Mouse (Mus musculus): ENCODE measurements at regions not wholly inside any gene's neighbourhood (a gene's known extent, or its start where the extent isn't known, plus 50 kb on each side); places are given as distances from the start of the nearest gene placed in this dataset.

GRCm38 (mm10) chr5:111877165-111877793 lies 143.6 kb downstream of the Gm26897 start:
- H3K27ac ChIP-seq (replicated peaks) = peak overlapping the region; percentile 50
- H3K9ac ChIP-seq (replicated peaks) = no peak overlapping the region
- H3K4me3 ChIP-seq = no peak overlapping the region
- no peak overlapping the region for H3K4me2 ChIP-seq (replicated peaks)
- H3K4me1 ChIP-seq = peaks cover 13% of the 10 kb centered on the region
- H3K9me3 ChIP-seq = peaks cover 3% of the 10 kb centered on the region; the same call in 1 of the 2 replicates
- WGBS = 1% methylated on average over 8 of the region's 8 CpGs
- no peaks in the 10 kb centered on the region for H3K27me3 ChIP-seq
- H3K36me3 ChIP-seq = no peaks in the 10 kb centered on the region
- peak; percentile 76 for ATAC-seq (replicated peaks)

GRCm38 (mm10) chr5:111879044-111879443 lies 145.3 kb downstream of the Gm26897 start:
- Histone ChIP-seq H3K27ac (replicated peaks) (no peak overlapping the region), H3K9me3 (no peaks in the 10 kb centered on the region), H3K36me3 (no peaks in the 10 kb centered on the region), H3K4me3 (no peak overlapping the region), H3K4me2 (replicated peaks) (no peak overlapping the region), H3K4me1 (peaks cover 13% of the 10 kb centered on the region), H3K27me3 (no peaks in the 10 kb centered on the region), H3K9ac (replicated peaks) (no peak overlapping the region)
- ATAC-seq (replicated peaks) = no peak

GRCm38 (mm10) chr5:111880268-111880667 lies 146.5 kb downstream of the Gm26897 start:
- Histone ChIP-seq H3K4me2 (replicated peaks) (no peak overlapping the region), H3K9ac (replicated peaks) (no peak overlapping the region), H3K4me1 (peaks cover 13% of the 10 kb centered on the region), H3K4me3 (no peak overlapping the region), H3K27me3 (no peaks in the 10 kb centered on the region), H3K9me3 (no peaks in the 10 kb centered on the region), H3K36me3 (no peaks in the 10 kb centered on the region), H3K27ac (replicated peaks) (no peak overlapping the region)
- no peak for ATAC-seq (replicated peaks)
- 79% methylated on average over 2 of the region's 2 CpGs for WGBS

- H3K36me3 ChIP-seq = no peaks in the 10 kb centered on the region
These were observed 147.8 kb downstream of the Gm26897 start for GRCm38 (mm10) chr5:111881517-111881916.

GRCm38 (mm10) chr5:111887281-111887680 lies 153.6 kb downstream of the Gm26897 start:
- no peak overlapping the region for H3K4me2 ChIP-seq (replicated peaks)
- H3K36me3 ChIP-seq = no peaks in the 10 kb centered on the region
- no peaks in the 10 kb centered on the region for H3K27me3 ChIP-seq
- no peak for ATAC-seq (replicated peaks)
- no peaks in the 10 kb centered on the region for H3K9me3 ChIP-seq
- H3K4me3 ChIP-seq = no peak overlapping the region
- no peak overlapping the region for H3K9ac ChIP-seq (replicated peaks)
- 82% methylated on average over 4 of the region's 4 CpGs for WGBS
- H3K4me1 ChIP-seq = peaks cover 21% of the 10 kb centered on the region
- H3K27ac ChIP-seq (replicated peaks) = no peak overlapping the region

More at GRCm38 (mm10) chr5:111881517-111881916, 147.8 kb downstream of the Gm26897 start:
- H3K27me3 ChIP-seq = no peaks in the 10 kb centered on the region
- H3K9ac ChIP-seq (replicated peaks) = no peak overlapping the region
- H3K4me3 ChIP-seq = no peak overlapping the region
- no peak overlapping the region for H3K4me2 ChIP-seq (replicated peaks)
- ATAC-seq (replicated peaks) = no peak
- H3K4me1 ChIP-seq = peaks cover 19% of the 10 kb centered on the region
- 32% methylated on average over 5 of the region's 5 CpGs for WGBS
- H3K27ac ChIP-seq (replicated peaks) = no peak overlapping the region
- H3K9me3 ChIP-seq = no peaks in the 10 kb centered on the region

GRCm38 (mm10) chr5:111890800-111891199 lies 157.1 kb downstream of the Gm26897 start:
- WGBS = 50% methylated on average over 7 of the region's 7 CpGs
- no peaks in the 10 kb centered on the region for H3K27me3 ChIP-seq
- H3K4me1 ChIP-seq = peaks cover 47% of the 10 kb centered on the region
- no peaks in the 10 kb centered on the region for H3K9me3 ChIP-seq
- ATAC-seq (replicated peaks) = no peak
- H3K36me3 ChIP-seq = no peaks in the 10 kb centered on the region
- peak overlapping the region; percentile 92 for H3K27ac ChIP-seq (replicated peaks)
- no peak overlapping the region for H3K4me2 ChIP-seq (replicated peaks)
- no peak overlapping the region for H3K9ac ChIP-seq (replicated peaks)
- H3K4me3 ChIP-seq = no peak overlapping the region

GRCm38 (mm10) chr5:111891261-111891693 lies 157.6 kb downstream of the Gm26897 start:
- no peaks in the 10 kb centered on the region for H3K36me3 ChIP-seq
- H3K27ac ChIP-seq (replicated peaks) = peak overlapping the region; percentile 92
- no peak overlapping the region for H3K9ac ChIP-seq (replicated peaks)
- H3K4me1 ChIP-seq = peaks cover 42% of the 10 kb centered on the region
- no peak for ATAC-seq (replicated peaks)
- no peak overlapping the region for H3K4me2 ChIP-seq (replicated peaks)
- WGBS = 68% methylated on average over 8 of the region's 8 CpGs
- no peaks in the 10 kb centered on the region for H3K9me3 ChIP-seq
- no peak overlapping the region for H3K4me3 ChIP-seq
- no peaks in the 10 kb centered on the region for H3K27me3 ChIP-seq

- no peak overlapping the region for H3K4me3 ChIP-seq
- no peak overlapping the region for H3K9ac ChIP-seq (replicated peaks)
- H3K4me2 ChIP-seq (replicated peaks) = no peak overlapping the region
- no peaks in the 10 kb centered on the region for H3K27me3 ChIP-seq
- H3K36me3 ChIP-seq = no peaks in the 10 kb centered on the region
- peaks cover 46% of the 10 kb centered on the region for H3K4me1 ChIP-seq
- ATAC-seq (replicated peaks) = no peak
- WGBS = 58% methylated on average over 3 of the region's 3 CpGs
- no peaks in the 10 kb centered on the region for H3K9me3 ChIP-seq
- peak overlapping the region; percentile 92 for H3K27ac ChIP-seq (replicated peaks)
These were observed 159.2 kb downstream of the Gm26897 start for GRCm38 (mm10) chr5:111892956-111893355.

GRCm38 (mm10) chr5:111893905-111894311 lies 160.2 kb downstream of the Gm26897 start:
- WGBS = under 1% methylated on average over 11 of the region's 11 CpGs
- H3K9ac ChIP-seq (replicated peaks) = peak overlapping the region; percentile 22; the same call in 1 of the 2 replicates
- H3K27ac ChIP-seq (replicated peaks) = peak overlapping the region; percentile 92
- no peaks in the 10 kb centered on the region for H3K9me3 ChIP-seq
- ATAC-seq (replicated peaks) = peak; percentile 94
- H3K36me3 ChIP-seq = no peaks in the 10 kb centered on the region
- no peaks in the 10 kb centered on the region for H3K27me3 ChIP-seq
- peak overlapping the region; percentile 20; the same call in 1 of the 2 replicates for H3K4me3 ChIP-seq
- peak overlapping the region; percentile 39 for H3K4me2 ChIP-seq (replicated peaks)
- peaks cover 56% of the 10 kb centered on the region for H3K4me1 ChIP-seq

GRCm38 (mm10) chr5:111897568-111897967 lies 163.8 kb downstream of the Gm26897 start:
- Histone ChIP-seq H3K9ac (replicated peaks) (no peak overlapping the region), H3K27me3 (no peaks in the 10 kb centered on the region), H3K9me3 (no peaks in the 10 kb centered on the region), H3K4me1 (peaks cover 45% of the 10 kb centered on the region), H3K36me3 (no peaks in the 10 kb centered on the region), H3K27ac (replicated peaks) (no peak overlapping the region; the same call in 1 of the 2 replicates), H3K4me3 (no peak overlapping the region), H3K4me2 (replicated peaks) (no peak overlapping the region)
- 67% methylated on average over 4 of the region's 4 CpGs for WGBS
- no peak for ATAC-seq (replicated peaks)

- Histone ChIP-seq H3K9ac (replicated peaks) (no peak overlapping the region), H3K9me3 (no peaks in the 10 kb centered on the region), H3K4me3 (no peak overlapping the region), H3K4me1 (peaks cover 36% of the 10 kb centered on the region), H3K27me3 (no peaks in the 10 kb centered on the region), H3K27ac (replicated peaks) (peak overlapping the region; percentile 63), H3K4me2 (replicated peaks) (no peak overlapping the region), H3K36me3 (no peaks in the 10 kb centered on the region)
- WGBS = 21% methylated on average over 12 of the region's 12 CpGs
- ATAC-seq (replicated peaks) = no peak
These were observed 164.8 kb downstream of the Gm26897 start for GRCm38 (mm10) chr5:111898482-111898881.

GRCm38 (mm10) chr5:111901197-111901596 lies 167.5 kb downstream of the Gm26897 start:
- H3K4me1 ChIP-seq = peaks cover 18% of the 10 kb centered on the region
- no peaks in the 10 kb centered on the region for H3K27me3 ChIP-seq
- no peak overlapping the region for H3K4me2 ChIP-seq (replicated peaks)
- 46% methylated on average over 5 of the region's 5 CpGs for WGBS
- H3K36me3 ChIP-seq = no peaks in the 10 kb centered on the region
- no peak for ATAC-seq (replicated peaks)
- no peak overlapping the region for H3K9ac ChIP-seq (replicated peaks)
- H3K9me3 ChIP-seq = no peaks in the 10 kb centered on the region
- no peak overlapping the region for H3K4me3 ChIP-seq
- H3K27ac ChIP-seq (replicated peaks) = no peak overlapping the region

GRCm38 (mm10) chr5:111901678-111902077 lies 168.0 kb downstream of the Gm26897 start:
- no peaks in the 10 kb centered on the region for H3K36me3 ChIP-seq
- ATAC-seq (replicated peaks) = no peak
- peaks cover 18% of the 10 kb centered on the region for H3K4me1 ChIP-seq
- no peak overlapping the region for H3K4me2 ChIP-seq (replicated peaks)
- no peak overlapping the region for H3K27ac ChIP-seq (replicated peaks)
- WGBS = 29% methylated on average over 5 of the region's 5 CpGs
- H3K9me3 ChIP-seq = no peaks in the 10 kb centered on the region
- no peak overlapping the region for H3K4me3 ChIP-seq
- no peaks in the 10 kb centered on the region for H3K27me3 ChIP-seq
- H3K9ac ChIP-seq (replicated peaks) = no peak overlapping the region
